Mouse (Mus musculus) spleen, postnatal 14 days (tissue): Measurements from ENCODE around the gene Ccdc9b.

Source experiments
- DNase-seq, 2 experiments: peaks; one replicate each; pipeline ENCODE4 v3.0.0; 2021 to 2022; ENCODE audit warnings: low spot score in 2 of 2

Ccdc9b gene

GRCm38 (mm10) chr2:118761906-118762783 lies at the start of gene Ccdc9b:
Ccdc9b (minus strand) TSS chr2:118762661.
- peak; percentile 64 to 73 for DNase-seq

- no peak for DNase-seq
Measured at GRCm38 (mm10) chr2:118810861-118811260, 48.4 kb upstream of the Ccdc9b start.

DNA sequence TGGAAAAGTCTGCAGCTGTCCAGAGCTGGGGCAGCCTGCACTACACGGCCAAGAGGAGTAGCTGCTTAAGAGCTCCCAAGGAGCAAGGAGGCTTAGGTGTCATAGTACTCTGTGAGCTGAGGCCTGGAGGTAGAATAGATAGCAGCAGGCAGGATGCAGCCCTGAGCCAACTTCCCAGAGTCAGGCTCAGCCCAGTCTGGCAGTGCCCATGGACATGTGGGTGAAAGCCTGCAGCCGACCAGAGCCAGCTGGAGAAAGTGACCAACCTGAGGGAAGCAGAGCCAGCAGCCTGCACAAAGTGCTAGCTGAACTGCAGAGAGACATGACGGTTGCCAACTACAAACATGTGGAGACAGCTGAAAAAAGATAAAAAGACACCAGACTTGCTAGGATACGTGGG lies 44.4 kb upstream of the Ccdc9b start:
- no peak for DNase-seq

- DNase-seq: no peak
Measured at GRCm38 (mm10) chr2:118805756-118806155, 43.3 kb upstream of the Ccdc9b start.

DNA sequence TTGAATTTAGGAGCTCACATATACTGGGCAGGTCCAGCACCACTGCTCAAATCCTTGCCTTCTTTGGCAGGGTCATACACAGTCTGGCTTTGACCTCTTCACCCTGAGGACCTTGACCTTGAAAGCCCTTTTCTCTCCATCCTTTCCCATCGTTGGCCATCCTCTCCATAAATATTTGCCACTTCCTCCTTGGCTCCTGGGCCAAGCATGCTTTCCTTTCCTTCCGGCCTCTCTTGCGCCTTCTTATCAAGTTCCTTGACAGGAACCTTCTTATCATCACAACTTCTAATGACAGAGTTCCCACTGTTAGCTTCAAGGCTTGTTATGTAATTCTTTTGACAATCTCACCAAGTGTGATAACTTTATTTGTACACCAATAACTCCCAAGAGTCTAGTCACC lies 42.7 kb upstream of the Ccdc9b start:
- DNase-seq: no peak

GRCm38 (mm10) chr2:118804474-118804873 lies 42.0 kb upstream of the Ccdc9b start:
- DNase-seq: no peak

GRCm38 (mm10) chr2:118802542-118803118 lies 40.2 kb upstream of the Ccdc9b start:
- DNase-seq: no peak

DNA sequence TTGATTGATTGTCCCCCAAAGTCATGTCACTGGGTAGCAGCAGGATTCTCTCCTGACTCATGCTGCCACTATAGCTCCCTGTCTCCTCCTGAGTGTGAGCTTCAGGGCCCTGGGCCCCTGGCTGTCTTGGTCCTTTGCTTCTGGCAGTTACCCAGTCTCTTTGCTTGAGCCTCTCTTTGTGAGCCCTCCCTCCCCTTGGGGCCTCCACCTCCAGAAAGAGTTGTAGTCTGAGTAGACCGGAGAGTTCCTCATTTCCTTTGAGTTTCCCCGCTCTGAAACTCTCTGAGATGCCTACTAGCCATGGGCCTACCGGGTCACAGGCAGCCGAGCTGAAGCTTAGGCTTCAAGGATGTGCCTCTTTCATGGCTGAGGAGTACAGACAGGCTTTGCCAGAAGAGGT lies 31.2 kb upstream of the Ccdc9b start:
- no peak for DNase-seq

DNA sequence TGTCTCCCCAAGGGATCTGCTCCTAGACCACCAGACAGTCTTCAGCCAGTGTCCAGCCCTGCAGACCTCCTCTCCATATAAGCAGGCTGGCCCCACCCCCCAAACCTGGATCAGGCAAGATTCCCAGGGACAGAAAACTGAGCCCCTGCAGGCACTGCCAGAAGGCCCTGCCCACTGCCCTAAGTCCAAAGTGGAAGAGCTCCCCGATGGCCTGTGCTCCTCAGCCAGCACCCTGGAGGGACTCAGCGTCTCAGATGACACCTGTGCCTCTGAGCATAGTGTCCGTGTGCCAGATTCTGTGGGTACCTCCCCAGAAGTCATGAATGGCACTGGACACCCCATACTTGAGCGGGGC lies 29.8 kb upstream of the Ccdc9b start:
- DNase-seq: no peak

DNA sequence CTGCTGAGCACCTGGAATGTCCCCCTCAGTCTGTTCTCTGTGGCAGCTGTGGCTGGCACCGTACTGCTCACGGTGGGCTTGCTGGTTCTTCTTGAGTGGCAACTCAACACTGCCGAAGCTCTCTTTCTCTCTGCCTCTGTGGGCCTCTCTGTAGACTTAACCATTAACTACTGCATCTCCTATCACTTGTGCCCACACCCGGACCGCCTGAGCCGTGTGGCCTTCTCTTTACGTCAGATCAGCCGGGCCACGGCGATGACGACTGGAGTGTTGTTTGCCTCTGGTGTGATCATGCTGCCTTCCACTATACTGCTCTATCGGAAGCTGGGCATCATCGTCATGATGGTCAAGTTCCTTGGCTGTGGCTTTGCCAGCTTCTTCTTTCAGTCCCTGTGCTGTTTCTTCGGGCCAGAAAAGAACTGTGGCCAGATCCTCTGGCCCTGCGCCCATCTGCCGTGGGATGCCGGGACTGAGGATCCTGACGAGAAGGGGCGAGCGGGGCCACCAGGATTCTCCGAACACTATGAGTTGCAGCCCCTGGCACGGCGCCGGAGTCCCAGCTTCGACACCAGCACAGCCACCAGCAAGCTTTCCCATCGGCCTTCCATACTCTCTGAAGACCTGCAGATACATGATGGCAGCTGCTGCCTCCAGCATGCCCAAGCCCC lies 29.3 kb upstream of the Ccdc9b start:
- DNase-seq: no peak

GRCm38 (mm10) chr2:118790551-118791525 lies 28.4 kb upstream of the Ccdc9b start:
- peak; percentile 33 to 41 for DNase-seq

DNA sequence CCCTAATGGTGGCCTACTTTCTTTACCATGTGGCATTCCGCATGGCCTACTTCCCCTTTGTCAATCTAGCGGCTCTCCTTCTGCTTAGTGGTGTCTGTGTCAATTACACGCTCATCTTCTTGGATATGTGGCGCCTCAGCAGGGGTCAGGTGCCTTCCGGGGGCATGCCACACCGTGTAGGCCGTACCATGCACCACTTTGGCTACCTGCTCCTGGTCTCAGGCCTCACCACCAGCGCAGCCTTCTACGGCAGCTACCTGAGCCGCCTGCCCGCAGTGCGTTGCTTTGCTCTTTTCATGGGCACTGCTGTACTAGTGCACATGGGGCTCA lies 27.7 kb upstream of the Ccdc9b start:
- no peak for DNase-seq

DNA sequence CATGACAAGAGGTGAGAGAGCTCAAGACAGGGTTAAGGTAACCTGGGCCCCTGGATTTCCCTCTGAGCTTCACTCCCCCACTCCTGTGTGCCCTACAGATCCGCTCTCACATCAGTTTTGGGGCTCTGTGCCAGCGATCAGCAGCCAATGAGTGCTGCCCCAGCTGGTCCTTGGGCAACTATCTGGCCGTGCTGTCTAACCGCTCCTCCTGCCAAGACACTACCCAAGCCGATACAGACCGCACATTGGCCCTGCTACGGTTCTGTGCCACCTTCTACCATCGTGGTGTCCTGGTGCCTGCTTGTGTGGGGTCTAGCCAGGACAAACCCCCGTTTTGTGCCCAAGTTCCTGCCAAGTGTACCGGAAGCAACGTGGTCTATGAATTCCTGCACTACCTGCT lies 27.0 kb upstream of the Ccdc9b start:
- DNase-seq: no peak

DNA sequence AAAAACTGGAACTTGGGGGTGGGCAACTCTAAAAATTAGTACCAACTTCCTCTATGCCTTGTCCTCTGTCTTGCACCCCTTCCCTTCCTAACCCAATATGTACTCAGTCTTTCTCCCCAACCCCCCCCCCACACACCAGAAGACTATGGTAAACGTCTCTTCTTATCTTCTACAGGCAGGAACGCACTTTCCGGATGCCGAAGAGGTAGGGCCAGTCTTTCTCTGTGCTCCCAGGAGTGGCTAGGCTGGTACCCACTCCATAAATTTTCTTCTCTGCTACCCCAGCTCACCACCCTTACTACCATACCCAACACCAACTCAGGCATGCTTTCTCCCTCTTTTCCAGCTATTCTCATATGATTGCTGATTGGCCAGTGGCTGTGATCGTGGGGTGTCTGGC lies 24.1 kb upstream of the Ccdc9b start:
- DNase-seq: no peak

GRCm38 (mm10) chr2:118783663-118784062 lies 21.2 kb upstream of the Ccdc9b start:
- DNase-seq: no peak

DNA sequence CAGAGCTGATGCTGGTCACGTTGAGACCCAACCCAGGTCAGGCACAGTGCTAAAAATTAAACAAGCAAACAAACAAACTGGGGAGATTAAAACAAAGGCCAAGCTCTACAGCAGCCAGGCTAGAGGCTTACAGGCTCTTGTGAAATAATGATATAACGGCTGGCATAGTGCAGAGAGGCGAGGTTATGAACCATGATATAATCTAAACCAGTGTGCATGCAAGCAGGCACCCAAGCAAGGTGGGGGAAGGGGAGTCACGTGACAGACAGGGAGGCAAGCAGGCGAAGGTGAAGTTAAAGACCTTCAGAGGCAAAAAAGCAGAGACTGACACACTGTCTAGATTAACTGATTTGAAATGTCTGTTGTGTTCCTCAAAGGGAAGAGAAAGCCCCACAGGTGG lies 20.6 kb upstream of the Ccdc9b start:
- no peak for DNase-seq

DNA sequence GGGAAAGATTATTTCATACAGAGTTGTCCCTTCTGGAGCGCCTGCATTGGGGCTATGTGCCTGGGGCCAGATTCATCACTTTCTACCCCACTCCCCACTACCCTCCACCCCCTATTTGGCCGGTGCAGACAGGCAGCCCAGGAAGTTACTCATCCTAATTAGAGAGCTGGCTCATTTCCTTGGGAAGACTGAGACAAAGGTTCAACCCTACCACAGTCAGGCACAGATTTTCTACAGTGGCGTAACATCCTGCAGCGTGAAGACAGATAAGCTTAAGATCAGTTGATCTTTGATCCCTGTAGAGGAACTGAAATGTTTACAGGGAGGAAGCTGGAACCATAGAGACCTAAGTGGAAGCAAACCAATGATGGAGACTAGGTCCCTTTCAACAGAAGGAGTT lies 19.8 kb upstream of the Ccdc9b start:
- DNase-seq: no peak

GRCm38 (mm10) chr2:118781115-118781514 lies 18.7 kb upstream of the Ccdc9b start:
- DNase-seq: no peak

- peak; percentile 70 to 80 for DNase-seq
Measured at GRCm38 (mm10) chr2:118779504-118780480, 17.3 kb upstream of the Ccdc9b start, which contains the start of gene Disp2. Disp2 (plus strand) TSS chr2:118779719.

- DNase-seq: no peak
Measured at GRCm38 (mm10) chr2:118779065-118779464, 16.6 kb upstream of the Ccdc9b start.

GRCm38 (mm10) chr2:118778418-118778817 lies 16.0 kb upstream of the Ccdc9b start:
- DNase-seq: no peak
